Mouse (Mus musculus) heart, adult 10 weeks (tissue): ENCODE data around the gene Ndnf. TPM values are rescaled to one million over a fixed set of nuclear protein-coding genes. Genes with fewer than 3 reads are reported as not detected.

Experiments used
- polyA plus RNA-seq: library from polyadenylated mRNA; stranded (reverse); fragments of 350-450 nt; fragmentation: Illumina TruSeq; extraction: RNeasy Lipid Tissue Mini Kit (QIAGEN cat#74804); gene quantifications from one replicate; pipeline ENCODE4 v1.2.3, GENCODE M21; 2014; ENCODE audit warnings: low read depth, low replicate concordance

Gene Ndnf
- 4.6 TPM for polyA plus RNA-seq

DNA sequence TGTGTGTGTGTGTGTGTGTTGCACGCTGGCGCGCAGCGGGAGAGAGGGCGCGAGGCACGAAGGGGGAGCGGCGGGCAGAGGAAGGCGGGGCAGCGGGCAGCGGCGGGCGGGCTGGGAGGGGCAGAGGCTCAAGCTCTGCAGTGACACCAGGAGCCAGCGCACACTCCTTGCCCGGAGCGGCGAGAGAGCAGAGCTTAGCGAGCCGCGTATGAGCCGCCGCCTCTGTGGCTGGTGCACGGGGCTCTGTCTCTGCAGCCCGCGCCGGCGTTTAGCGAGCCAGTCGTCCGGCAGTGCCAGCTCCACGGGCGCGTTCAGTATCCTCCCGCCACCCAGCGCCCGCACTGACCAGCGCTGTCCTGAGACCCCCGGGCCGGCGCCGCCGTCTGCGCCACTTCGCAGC is at the start of gene Ndnf:
Ndnf (plus strand) TSS at position 140 of the 400 bp plus-strand sequence.

Other genes with a start within 250 kb of the Ndnf start
- 2.7 TPM for gene Tnip3, start 146.3 kb upstream of the Ndnf start, polyA plus RNA-seq
- 7.6 TPM for gene Prdm5, start 107.4 kb downstream of the Ndnf start, polyA plus RNA-seq